Mouse (Mus musculus) hindbrain, embryonic 11.5 days (tissue): Measurements from ENCODE around the gene Gm20388. TPM values are rescaled to one million over a fixed set of nuclear protein-coding genes. Genes with fewer than 3 reads are reported as not detected.
"Not testable (repeated sequence)": the region's sequence is repeated elsewhere in the genome, so short reads cannot be mapped to it uniquely, and the experiment has no call there.

ENCODE experiments used
- ATAC-seq: fragments of 200-750 bp; cut with Nextera tagmentation; 2 replicates; pipeline ENCODE4 v1.8.0; 2017; ENCODE audit warnings: mild to moderate bottlenecking, moderate TSS enrichment, moderate library complexity; ENCODE audit not compliant: low FRiP score
- DNase-seq: peaks from one replicate; pipeline ENCODE4 v3.0.0-alpha.2; 2015; ENCODE audit warnings: low spot score
- H3K27ac ChIP-seq: fragments of 300-500 bp; sonication (generic); 2 replicates; pipeline ENCODE4 v1.5.1; 2014; ENCODE audit warnings: mild to moderate bottlenecking, low read depth, low read length
- H3K27me3 ChIP-seq: fragments of 300-500 bp; sonication (generic); 2 replicates; pipeline ENCODE4 v1.6.1; 2014; ENCODE audit warnings: mild to moderate bottlenecking, low read length, moderate library complexity, mixed read lengths; ENCODE audit not compliant: control insufficient read depth, insufficient read depth
- H3K36me3 ChIP-seq: fragments of 300-500 bp; sonication (generic); 2 replicates; pipeline ENCODE4 v1.6.1; 2014; ENCODE audit warnings: mild to moderate bottlenecking, low read length, moderate library complexity, mixed read lengths; ENCODE audit not compliant: control insufficient read depth, insufficient read depth
- H3K4me1 ChIP-seq: fragments of 300-500 bp; sonication (generic); replicated peaks from 2 replicates; pipeline ENCODE4 v1.6.1; 2014; ENCODE audit warnings: low read length, mixed read lengths; ENCODE audit not compliant: control insufficient read depth, insufficient read depth
- H3K4me2 ChIP-seq: fragments of 300-500 bp; sonication (generic); replicated peaks from 2 replicates; pipeline ENCODE4 v1.6.1; 2014; ENCODE audit warnings: mild to moderate bottlenecking, low read depth, low read length
- H3K4me3 ChIP-seq: fragments of 300-500 bp; sonication (generic); 2 replicates; pipeline ENCODE4 v1.5.1; 2014; ENCODE audit warnings: low read depth, low read length
- H3K9ac ChIP-seq: fragments of 300-500 bp; sonication (generic); 2 replicates; pipeline ENCODE4 v1.6.1; 2014; ENCODE audit warnings: low read depth, low read length
- H3K9me3 ChIP-seq: fragments of 300-500 bp; sonication (generic); 2 replicates; pipeline ENCODE4 v1.6.1; 2016; ENCODE audit warnings: low read length; ENCODE audit not compliant: control insufficient read depth
- WGBS: fragments of 180-500 bp; shearing (Covaris S2); extraction: QIAGEN DNeasy Blood & Tissue Kit; methylation state at CpG from one replicate; pipeline ENCODE4 v1.1.7; 2014; 5-methylcytosine and 5-hydroxymethylcytosine counted together
- polyA plus RNA-seq: library from polyadenylated mRNA; unstranded; fragments of >200 nt; fragmentation: Nextera tagmentation; extraction: Ambion mirVana; gene quantifications from 2 replicates; pipeline ENCODE4 v1.2.1, GENCODE M21; 2014

Gene Gm20388
- polyA plus RNA-seq, 1 experiment from 2014 or later, result 11.8 TPM

GRCm38 (mm10) chr8:120803661-120804375 lies 893.2 kb downstream of the Gm20388 start:
- not testable (repeated sequence) for H3K9me3 ChIP-seq, H3K4me2 ChIP-seq, H3K27me3 ChIP-seq, H3K27ac ChIP-seq, H3K4me3 ChIP-seq, H3K36me3 ChIP-seq, ATAC-seq, H3K4me1 ChIP-seq, H3K9ac ChIP-seq, DNase-seq
- WGBS, result 65% methylated on average over 6 of the region's 6 CpGs

GRCm38 (mm10) chr8:120804741-120805140 lies 894.1 kb downstream of the Gm20388 start:
- Histone ChIP-seq H3K4me1 (no peaks in the 10 kb centered on the region), H3K9me3 (no peaks in the 10 kb centered on the region), H3K4me2 (no peak overlapping the region), H3K27ac (no peak overlapping the region), H3K9ac (no peak overlapping the region), H3K36me3 (no peaks in the 10 kb centered on the region), H3K4me3 (no peak overlapping the region), H3K27me3 (peaks cover 7% of the 10 kb centered on the region; the same call in 1 of the 2 replicates)
- no peak for DNase-seq
- WGBS, result 79% methylated on average over 3 of the region's 3 CpGs
- ATAC-seq, result no peak

GRCm38 (mm10) chr8:120806780-120807264 lies 896.2 kb downstream of the Gm20388 start:
- 0 out of 2 replicates have a peak, but pooled peaks cover under 1% of the 10 kb centered on the region for H3K27me3 ChIP-seq
- 70% methylated on average over 12 of the region's 12 CpGs for WGBS
- no peak overlapping the region for H3K27ac ChIP-seq
- no peak overlapping the region for H3K4me2 ChIP-seq
- no peak overlapping the region for H3K4me3 ChIP-seq
- DNase-seq, result no peak
- H3K4me1 ChIP-seq, result no peaks in the 10 kb centered on the region
- no peak overlapping the region for H3K9ac ChIP-seq
- ATAC-seq, result no peak
- H3K9me3 ChIP-seq, result no peaks in the 10 kb centered on the region
- no peaks in the 10 kb centered on the region for H3K36me3 ChIP-seq

DNA sequence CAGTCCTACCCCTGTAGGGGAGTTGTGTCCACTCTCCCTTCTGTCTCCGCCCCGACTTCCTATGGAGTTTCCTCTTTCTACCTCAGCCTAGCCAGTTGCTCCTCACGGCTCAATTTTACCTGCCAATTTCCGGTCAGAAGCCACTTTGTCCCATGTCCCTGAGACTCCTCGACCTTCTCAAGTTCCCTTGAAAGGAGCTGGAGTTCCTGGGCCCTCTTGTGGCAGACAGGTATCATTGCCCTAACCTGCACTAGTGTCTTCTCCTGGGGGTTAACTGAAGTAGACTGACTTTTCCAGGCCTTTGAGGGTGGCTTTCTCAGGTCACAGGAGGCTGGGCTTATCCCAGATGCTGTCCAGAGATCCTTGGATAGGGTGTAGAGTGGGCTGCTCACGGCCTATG lies 897.1 kb downstream of the Gm20388 start:
- Histone ChIP-seq H3K4me2 (no peak overlapping the region), H3K4me3 (no peak overlapping the region), H3K36me3 (no peaks in the 10 kb centered on the region), H3K9me3 (no peaks in the 10 kb centered on the region), H3K27ac (no peak overlapping the region), H3K4me1 (no peaks in the 10 kb centered on the region), H3K9ac (no peak overlapping the region), H3K27me3 (no peaks in the 10 kb centered on the region)
- no peak for ATAC-seq
- WGBS, result 45% methylated on average over 6 of the region's 6 CpGs
- DNase-seq, result no peak

- no peaks in the 10 kb centered on the region for H3K9me3 ChIP-seq
- 69% methylated on average over 7 of the region's 7 CpGs for WGBS
- no peak overlapping the region for H3K4me2 ChIP-seq
- no peak for DNase-seq
- no peak overlapping the region for H3K27ac ChIP-seq
- H3K27me3 ChIP-seq, result no peaks in the 10 kb centered on the region
- no peak for ATAC-seq
- no peaks in the 10 kb centered on the region for H3K36me3 ChIP-seq
- H3K9ac ChIP-seq, result no peak overlapping the region
- H3K4me1 ChIP-seq, result no peaks in the 10 kb centered on the region
- H3K4me3 ChIP-seq, result no peak overlapping the region
Measured at GRCm38 (mm10) chr8:120809050-120809449, 898.4 kb downstream of the Gm20388 start.

- no peak overlapping the region for H3K4me2 ChIP-seq
- no peaks in the 10 kb centered on the region for H3K27me3 ChIP-seq
- no peak for ATAC-seq
- no peak overlapping the region for H3K9ac ChIP-seq
- H3K36me3 ChIP-seq, result no peaks in the 10 kb centered on the region
- 82% methylated on average over 2 of the region's 2 CpGs for WGBS
- DNase-seq, result no peak
- no peak overlapping the region for H3K27ac ChIP-seq
- H3K4me1 ChIP-seq, result no peaks in the 10 kb centered on the region
- no peak overlapping the region for H3K4me3 ChIP-seq
- H3K9me3 ChIP-seq, result no peaks in the 10 kb centered on the region
Measured at GRCm38 (mm10) chr8:120811953-120812352, 901.3 kb downstream of the Gm20388 start.

GRCm38 (mm10) chr8:120813028-120813427 lies 902.4 kb downstream of the Gm20388 start:
- H3K36me3 ChIP-seq, result no peaks in the 10 kb centered on the region
- no peaks in the 10 kb centered on the region for H3K27me3 ChIP-seq
- no peak overlapping the region for H3K27ac ChIP-seq
- H3K9ac ChIP-seq, result no peak overlapping the region
- H3K4me1 ChIP-seq, result no peaks in the 10 kb centered on the region
- no peaks in the 10 kb centered on the region for H3K9me3 ChIP-seq
- DNase-seq (no peak), ATAC-seq (no peak)
- no peak overlapping the region for H3K4me2 ChIP-seq
- H3K4me3 ChIP-seq, result no peak overlapping the region
- 89% methylated on average over 2 of the region's 2 CpGs for WGBS

GRCm38 (mm10) chr8:120813839-120814238 lies 903.2 kb downstream of the Gm20388 start:
- no peaks in the 10 kb centered on the region for H3K9me3 ChIP-seq
- H3K4me3 ChIP-seq, result no peak overlapping the region
- no peaks in the 10 kb centered on the region for H3K36me3 ChIP-seq
- WGBS, result 83% methylated on average over 7 of the region's 7 CpGs
- H3K4me1 ChIP-seq, result no peaks in the 10 kb centered on the region
- H3K27me3 ChIP-seq, result no peaks in the 10 kb centered on the region
- H3K27ac ChIP-seq, result no peak overlapping the region
- DNase-seq (no peak), ATAC-seq (no peak)
- no peak overlapping the region for H3K9ac ChIP-seq
- H3K4me2 ChIP-seq, result no peak overlapping the region

GRCm38 (mm10) chr8:120816371-120816770 lies 905.7 kb downstream of the Gm20388 start:
- Histone ChIP-seq H3K4me2 (no peak overlapping the region), H3K4me3 (no peak overlapping the region), H3K36me3 (no peaks in the 10 kb centered on the region), H3K4me1 (no peaks in the 10 kb centered on the region), H3K27ac (no peak overlapping the region), H3K9me3 (no peaks in the 10 kb centered on the region), H3K27me3 (no peaks in the 10 kb centered on the region), H3K9ac (no peak overlapping the region)
- DNase-seq (no peak), ATAC-seq (no peak)
- 80% methylated on average over 5 of the region's 5 CpGs for WGBS
